Mouse (Mus musculus) forebrain, embryonic 11.5 days (tissue): ENCODE measurements around the gene A630073D07Rik. TPM values are rescaled to one million over a fixed set of nuclear protein-coding genes. Genes with fewer than 3 reads are reported as not detected.
"Not testable (repeated sequence)": the region's sequence is repeated elsewhere in the genome, so short reads cannot be mapped to it uniquely, and the experiment has no call there.

Source experiments
- ATAC-seq: fragments of 200-750 bp; cut with Nextera tagmentation; replicated peaks from 2 replicates; pipeline ENCODE4 v1.8.0; 2017; ENCODE audit warnings: moderate TSS enrichment; ENCODE audit not compliant: low FRiP score
- DNase-seq: peaks from one replicate; pipeline ENCODE4 v3.0.0-alpha.2; 2017; ENCODE audit warnings: low spot score
- H3K27ac ChIP-seq: fragments of 300-500 bp; sonication (generic); 2 replicates; pipeline ENCODE4 v1.5.1; 2014; ENCODE audit warnings: low read depth, low read length
- H3K27me3 ChIP-seq: fragments of 300-500 bp; sonication (generic); 2 replicates; pipeline ENCODE4 v1.6.1; 2014; ENCODE audit warnings: mild to moderate bottlenecking, low read length, mixed read lengths; ENCODE audit not compliant: control insufficient read depth, insufficient read depth
- H3K36me3 ChIP-seq: fragments of 300-500 bp; sonication (generic); 2 replicates; pipeline ENCODE4 v1.6.1; 2014; ENCODE audit warnings: mild to moderate bottlenecking, low read length, moderate library complexity, mixed read lengths; ENCODE audit not compliant: control insufficient read depth, insufficient read depth
- H3K4me1 ChIP-seq: fragments of 300-500 bp; sonication (generic); replicated peaks from 2 replicates; pipeline ENCODE4 v1.6.1; 2014; ENCODE audit warnings: low read length, mixed read lengths; ENCODE audit not compliant: control insufficient read depth, insufficient read depth
- H3K4me2 ChIP-seq: fragments of 300-500 bp; sonication (generic); 2 replicates; pipeline ENCODE4 v1.6.1; 2014; ENCODE audit warnings: low read depth, mild to moderate bottlenecking, low read length, moderate library complexity, mixed read lengths; ENCODE audit not compliant: severe bottlenecking
- H3K4me3 ChIP-seq: fragments of 300-500 bp; sonication (generic); 2 replicates; pipeline ENCODE4 v1.5.1; 2014; ENCODE audit warnings: low read depth, low read length
- H3K9ac ChIP-seq: fragments of 300-500 bp; sonication (generic); 2 replicates; pipeline ENCODE4 v1.6.1; 2014; ENCODE audit warnings: low read length
- H3K9me3 ChIP-seq: fragments of 300-500 bp; sonication (generic); 2 replicates; pipeline ENCODE4 v1.6.1; 2016; ENCODE audit warnings: low read length, mixed read lengths; ENCODE audit not compliant: control insufficient read depth
- WGBS: fragments of 180-500 bp; shearing (Covaris S2); extraction: QIAGEN DNeasy Blood & Tissue Kit; methylation state at CpG from one replicate; pipeline ENCODE4 v1.1.7; 2014; 5-methylcytosine and 5-hydroxymethylcytosine counted together
- polyA plus RNA-seq: library from polyadenylated mRNA; unstranded; fragments of >200 nt; fragmentation: Nextera tagmentation; extraction: Ambion mirVana; gene quantifications from 2 replicates; pipeline ENCODE4 v1.2.1, GENCODE M21; 2014

Gene A630073D07Rik
- polyA plus RNA-seq = not detected in 2 replicates

GRCm38 (mm10) chr6:132651426-132651825 is at the start of gene A630073D07Rik:
A630073D07Rik (minus strand) TSS chr6:132651526.
- no peaks in the 10 kb centered on the region for H3K9me3 ChIP-seq
- H3K4me2 ChIP-seq = no peak within 1 kb of the TSS
- no peaks in the 10 kb centered on the region for H3K36me3 ChIP-seq
- no peaks in the 10 kb centered on the region for H3K27me3 ChIP-seq
- H3K27ac ChIP-seq = no peak within 1 kb of the TSS
- no peak within 1 kb of the TSS for H3K9ac ChIP-seq
- 88% methylated on average over 1 of the region's 1 CpGs for WGBS
- no peaks in the 10 kb centered on the region for H3K4me1 ChIP-seq
- DNase-seq (no peak), ATAC-seq (no peak)
- H3K4me3 ChIP-seq = no peak within 1 kb of the TSS

- no peak within 1 kb of the TSS for H3K27ac ChIP-seq
- H3K27me3 ChIP-seq = no peaks in the 10 kb centered on the region
- H3K9ac ChIP-seq = no peak within 1 kb of the TSS
- no peak within 1 kb of the TSS for H3K4me3 ChIP-seq
- DNase-seq (no peak), ATAC-seq (no peak)
- no peaks in the 10 kb centered on the region for H3K9me3 ChIP-seq
- no peak within 1 kb of the TSS for H3K4me2 ChIP-seq
- no peaks in the 10 kb centered on the region for H3K4me1 ChIP-seq
- H3K36me3 ChIP-seq = no peaks in the 10 kb centered on the region
- 79% methylated on average over 1 of the region's 1 CpGs for WGBS
These were observed 49.6 kb upstream of the A630073D07Rik start, which contains the start of gene Tas2r121 for GRCm38 (mm10) chr6:132700907-132701306. Tas2r121 (minus strand) TSS chr6:132701007.

GRCm38 (mm10) chr6:132691596-132691995 is 40.3 kb upstream of the A630073D07Rik start:
- H3K27me3 ChIP-seq, H3K4me1 ChIP-seq, H3K27ac ChIP-seq, ATAC-seq, DNase-seq, H3K4me2 ChIP-seq, H3K9me3 ChIP-seq, H3K36me3 ChIP-seq, H3K4me3 ChIP-seq, H3K9ac ChIP-seq: not testable (repeated sequence)
- 90% methylated on average over 7 of the region's 7 CpGs for WGBS

GRCm38 (mm10) chr6:132656653-132657052 is 5.3 kb upstream of the A630073D07Rik start, which contains the start of gene Tas2r120:
Tas2r120 (plus strand) TSS chr6:132656953.
- H3K27me3 ChIP-seq = no peaks in the 10 kb centered on the region
- no peak within 1 kb of the TSS for H3K4me2 ChIP-seq
- no peak within 1 kb of the TSS for H3K9ac ChIP-seq
- H3K36me3 ChIP-seq = no peaks in the 10 kb centered on the region
- no peaks in the 10 kb centered on the region for H3K9me3 ChIP-seq
- no peak for DNase-seq
- no peak for ATAC-seq
- H3K4me3 ChIP-seq = no peak within 1 kb of the TSS
- H3K4me1 ChIP-seq = no peaks in the 10 kb centered on the region
- no peak within 1 kb of the TSS for H3K27ac ChIP-seq

- Histone ChIP-seq H3K4me2 (no peak overlapping the region), H3K4me1 (no peaks in the 10 kb centered on the region), H3K27me3 (no peaks in the 10 kb centered on the region), H3K27ac (no peak overlapping the region), H3K4me3 (no peak overlapping the region), H3K36me3 (no peaks in the 10 kb centered on the region), H3K9ac (no peak overlapping the region), H3K9me3 (no peaks in the 10 kb centered on the region)
- ATAC-seq (no peak; the same call in 1 of the 2 replicates), DNase-seq (no peak)
These were observed 1.9 kb downstream of the A630073D07Rik start for GRCm38 (mm10) chr6:132649399-132649798.

- not testable (repeated sequence) for H3K36me3 ChIP-seq, DNase-seq, ATAC-seq, H3K27me3 ChIP-seq, H3K4me1 ChIP-seq, H3K4me2 ChIP-seq, H3K4me3 ChIP-seq, H3K9ac ChIP-seq, H3K27ac ChIP-seq, H3K9me3 ChIP-seq
- 71% methylated on average over 2 of the region's 2 CpGs for whole genome bisulfite sequencing
These were observed 55.7 kb downstream of the A630073D07Rik start, which contains the start of gene Prp2 for GRCm38 (mm10) chr6:132595613-132596012. Prp2 (plus strand) TSS chr6:132595913.

Other genes starting within 250 kb of the A630073D07Rik start
- not detected in 2 replicates for gene Prh1, start 81.7 kb downstream of the A630073D07Rik start, polyA plus RNA-seq
- not detected in 2 replicates for gene Prp2, start 55.6 kb downstream of the A630073D07Rik start, polyA plus RNA-seq
- gene Tas2r120, start 5.4 kb upstream of the A630073D07Rik start, polyA plus RNA-seq = not detected in 2 replicates
- not detected in 2 replicates for gene Tas2r121, start 49.5 kb upstream of the A630073D07Rik start, polyA plus RNA-seq
- not detected in 2 replicates for gene Tas2r122, start 60.4 kb upstream of the A630073D07Rik start, polyA plus RNA-seq
- gene Tas2r115, start 86.5 kb upstream of the A630073D07Rik start, polyA plus RNA-seq = not detected in 2 replicates
- not detected in 2 replicates for gene Tas2r124, start 103.2 kb upstream of the A630073D07Rik start, polyA plus RNA-seq
- not detected in 2 replicates for gene Tas2r102, start 110.6 kb upstream of the A630073D07Rik start, polyA plus RNA-seq
- not detected in 2 replicates for gene Tas2r136, start 126.6 kb upstream of the A630073D07Rik start, polyA plus RNA-seq
- gene Tas2r117, start 151.3 kb upstream of the A630073D07Rik start, polyA plus RNA-seq = not detected in 2 replicates
- not detected in 2 replicates for gene Tas2r123, start 195.6 kb upstream of the A630073D07Rik start, polyA plus RNA-seq
- not detected in 2 replicates for gene Tas2r116, start 203.9 kb upstream of the A630073D07Rik start, polyA plus RNA-seq
- not detected in 2 replicates for gene Tas2r110, start 216.5 kb upstream of the A630073D07Rik start, polyA plus RNA-seq
- not detected in 2 replicates for gene Tas2r113, start 241.5 kb upstream of the A630073D07Rik start, polyA plus RNA-seq